Mouse (Mus musculus) kidney, postnatal 14 days (tissue): ENCODE measurements at regions not wholly inside any gene's neighbourhood (a gene's known extent, or its start where the extent isn't known, plus 50 kb on each side); places are given as distances from the start of the nearest gene placed in this dataset.

ENCODE experiments used
- DNase-seq: peaks from one replicate; pipeline ENCODE4 v3.0.0; 2022; ENCODE audit warnings: mixed read lengths

DNA sequence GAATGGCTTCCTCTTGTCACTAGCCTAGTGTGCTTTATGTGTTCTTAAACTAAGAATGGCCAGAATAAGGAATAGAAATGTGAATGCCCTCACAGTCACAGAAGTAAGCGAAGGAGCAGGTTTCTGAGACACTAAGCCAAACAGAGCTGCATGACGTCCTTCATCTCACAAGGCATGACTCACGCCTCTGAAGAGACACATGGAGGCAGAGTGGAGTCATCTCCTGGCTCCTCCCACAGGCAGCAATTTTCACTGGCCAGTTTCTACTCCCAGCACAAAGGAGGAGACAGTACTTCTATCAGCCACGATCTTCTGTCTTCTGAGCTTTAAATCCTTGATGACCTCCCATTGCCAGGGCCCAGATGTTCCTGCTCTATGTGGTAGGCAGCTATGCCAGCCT lies 291.3 kb upstream of the Rnf32 start:
- DNase-seq: no peak

GRCm38 (mm10) chr5:28903805-28904320 lies 291.9 kb upstream of the Rnf32 start:
- no peak for DNase-seq

- DNase-seq: no peak
Measured at GRCm38 (mm10) chr5:28892703-28893249, 303.0 kb upstream of the Rnf32 start.

DNA sequence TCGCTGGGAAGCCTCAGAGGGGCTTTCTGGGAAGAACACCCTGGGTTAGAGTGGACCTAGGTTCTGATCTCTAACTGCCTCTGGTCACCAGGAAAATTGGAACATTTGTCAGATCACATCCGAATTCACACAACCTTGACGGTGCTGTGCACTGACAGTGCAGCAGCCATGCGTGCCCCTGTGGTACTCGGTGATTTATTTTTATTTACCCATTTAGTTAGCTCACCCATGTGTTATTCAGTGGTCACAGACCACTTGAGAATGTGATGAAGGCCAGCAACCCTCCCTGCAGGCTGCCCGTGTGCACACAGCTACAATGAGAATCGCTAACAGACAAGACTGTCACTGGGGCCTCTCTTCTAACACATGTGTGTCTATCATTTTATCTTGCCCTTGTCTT lies 303.8 kb upstream of the Rnf32 start:
- no peak for DNase-seq

DNA sequence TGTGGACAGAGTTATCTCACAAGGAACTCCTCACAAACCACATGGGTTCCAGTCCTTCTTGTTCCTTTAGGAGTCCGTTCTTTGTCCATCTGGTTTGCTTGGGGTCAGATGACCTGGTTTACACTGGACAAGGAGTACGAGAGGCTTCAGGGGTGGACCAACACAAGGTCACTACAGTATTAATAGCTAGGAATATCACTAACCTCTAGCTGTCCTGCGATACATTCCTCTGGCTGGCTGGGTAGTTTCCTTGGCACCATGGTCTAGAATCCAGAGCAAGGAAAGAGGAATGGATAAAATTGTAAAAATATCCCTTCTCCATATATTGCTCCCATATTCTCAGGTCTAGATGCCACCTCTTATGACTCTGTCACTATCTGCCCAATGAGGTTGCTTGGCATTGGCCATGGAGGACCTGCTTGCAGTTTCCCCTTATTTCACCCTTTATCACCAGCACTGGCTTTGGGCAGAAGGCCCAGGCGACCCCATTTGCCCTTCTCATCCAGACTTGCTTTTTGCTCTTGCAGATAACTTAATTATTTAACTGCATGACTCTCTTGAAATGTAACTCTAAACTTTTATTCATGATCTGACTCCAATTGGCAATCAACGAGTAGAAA lies 310.9 kb upstream of the Rnf32 start:
- DNase-seq: no peak

- no peak for DNase-seq
Measured at GRCm38 (mm10) chr5:28876199-28876598, 319.6 kb upstream of the Rnf32 start.

DNA sequence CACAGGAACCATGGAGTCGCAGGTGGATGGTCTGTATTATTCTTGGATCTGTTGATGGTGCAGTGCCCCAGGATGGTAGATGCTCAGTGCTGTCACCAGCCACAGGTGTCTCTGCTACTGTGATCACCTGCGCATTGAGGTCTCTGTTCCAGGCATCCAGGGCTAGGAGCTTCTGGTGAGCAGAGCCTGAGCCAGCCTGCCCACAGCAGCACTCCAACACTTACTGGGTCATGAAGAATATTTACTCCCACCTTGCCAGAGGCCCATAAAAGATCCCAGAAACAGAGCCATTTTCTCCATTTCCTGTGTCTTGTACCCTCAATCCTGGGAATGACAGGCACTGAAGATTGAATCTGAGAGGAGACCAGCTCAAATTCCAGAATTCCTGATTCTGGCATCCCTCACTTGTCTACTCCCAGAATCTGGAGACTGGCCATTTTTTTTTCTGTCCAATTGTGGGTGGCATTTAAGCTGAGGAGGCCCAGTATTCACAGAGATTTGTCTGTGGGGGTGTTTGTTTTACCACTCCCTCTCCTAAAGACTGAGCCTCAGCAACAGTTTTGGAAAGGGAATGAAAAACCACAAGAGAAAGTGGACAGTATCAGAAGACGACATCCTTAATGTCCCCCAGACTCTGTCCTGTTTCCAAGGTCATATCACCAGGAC lies 322.1 kb upstream of the Rnf32 start:
- no peak for DNase-seq

GRCm38 (mm10) chr5:28859604-28860371 lies 336.0 kb upstream of the Rnf32 start:
- no peak for DNase-seq

- DNase-seq: no peak
Measured at GRCm38 (mm10) chr5:28838141-28838925, 357.5 kb upstream of the Rnf32 start.

DNA sequence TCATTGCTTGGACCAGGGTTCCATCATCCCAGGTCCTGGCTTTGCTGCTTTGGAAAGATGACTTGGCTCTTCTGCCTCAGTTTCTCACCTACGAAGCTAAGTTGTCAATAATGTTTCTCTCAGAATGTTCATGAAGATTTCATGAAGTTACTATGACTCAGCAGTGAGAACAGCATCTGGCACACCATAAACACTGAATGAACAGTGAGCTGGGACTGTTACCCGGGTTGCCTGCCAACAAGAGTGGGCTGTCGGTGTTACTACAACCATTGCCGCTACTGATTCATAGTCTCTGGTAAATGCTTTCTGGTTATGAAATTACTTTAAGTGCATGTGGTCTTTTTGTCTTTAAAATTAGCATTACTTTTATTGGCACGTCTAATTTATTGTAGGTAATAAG lies 352.0 kb upstream of the Shh start:
- no peak for DNase-seq

- peak; percentile 23 for DNase-seq
Measured at GRCm38 (mm10) chr5:28807950-28808349, 340.9 kb upstream of the Shh start.

DNA sequence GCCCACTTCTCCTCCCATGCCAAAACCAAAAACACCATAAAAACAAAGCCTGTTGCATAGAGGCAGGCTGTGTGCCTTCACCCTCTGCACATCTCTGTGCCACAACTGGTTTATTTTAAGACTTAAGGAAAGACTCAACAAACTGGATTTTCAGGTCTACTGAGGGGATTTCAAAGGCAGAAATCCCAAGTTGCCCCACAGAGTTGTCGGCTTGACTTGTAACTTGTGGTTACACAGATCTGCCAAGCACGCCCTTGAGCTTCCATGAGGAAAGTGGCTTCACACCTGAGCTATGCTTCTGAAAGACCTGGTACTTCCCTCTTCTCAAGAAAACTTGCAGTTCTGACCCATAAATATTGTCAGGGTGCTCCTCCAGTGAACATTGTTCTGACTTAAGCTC lies 332.4 kb upstream of the Shh start:
- DNase-seq: no peak

GRCm38 (mm10) chr5:28798361-28798760 lies 331.3 kb upstream of the Shh start:
- no peak for DNase-seq

DNA sequence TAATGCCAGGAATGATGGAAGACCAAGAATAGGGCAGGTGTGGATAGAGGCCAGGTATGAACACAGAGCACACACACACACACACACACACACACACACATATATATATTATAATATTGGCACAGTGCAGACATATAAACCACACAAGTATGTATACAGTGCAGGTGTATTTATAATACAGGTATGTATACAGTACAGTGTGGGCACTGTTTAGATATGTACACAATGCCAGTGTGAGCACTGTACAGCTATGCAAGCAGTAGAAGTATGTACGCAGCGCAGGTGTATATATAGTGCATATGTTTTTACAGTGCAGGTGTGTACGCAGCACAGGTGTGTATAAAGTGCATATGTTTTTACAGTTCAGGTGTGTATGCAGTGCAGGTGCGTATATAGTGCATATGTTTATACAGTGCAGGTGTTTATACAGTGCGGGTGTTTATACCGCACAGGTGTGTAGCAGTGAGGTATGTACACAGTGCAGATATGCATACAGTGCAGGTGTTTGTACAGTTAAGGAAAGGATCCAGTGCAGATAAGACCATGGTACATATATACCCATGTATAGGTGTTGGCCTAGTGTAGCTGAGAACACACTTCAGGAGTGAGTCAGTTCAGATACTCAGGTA lies 328.2 kb upstream of the Shh start:
- no peak for DNase-seq

DNA sequence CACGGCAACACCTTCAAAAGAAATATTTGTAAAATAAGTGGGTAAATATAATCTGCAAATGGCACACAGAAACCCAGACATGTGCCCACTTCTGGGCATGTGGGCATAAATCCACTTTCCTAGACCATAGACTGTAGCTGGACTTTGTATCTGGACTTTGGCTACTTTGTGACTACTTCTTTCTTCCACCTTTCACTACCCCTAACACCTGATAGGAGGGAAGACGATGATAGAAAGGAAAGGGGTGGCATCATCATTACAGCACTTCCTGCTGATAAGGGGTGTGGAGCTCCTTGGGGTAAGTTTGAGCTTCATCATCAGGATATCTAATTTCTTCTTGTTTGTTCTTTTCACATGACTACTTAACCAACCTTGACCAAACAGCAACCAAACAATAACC lies 326.7 kb upstream of the Shh start:
- DNase-seq: no peak

DNA sequence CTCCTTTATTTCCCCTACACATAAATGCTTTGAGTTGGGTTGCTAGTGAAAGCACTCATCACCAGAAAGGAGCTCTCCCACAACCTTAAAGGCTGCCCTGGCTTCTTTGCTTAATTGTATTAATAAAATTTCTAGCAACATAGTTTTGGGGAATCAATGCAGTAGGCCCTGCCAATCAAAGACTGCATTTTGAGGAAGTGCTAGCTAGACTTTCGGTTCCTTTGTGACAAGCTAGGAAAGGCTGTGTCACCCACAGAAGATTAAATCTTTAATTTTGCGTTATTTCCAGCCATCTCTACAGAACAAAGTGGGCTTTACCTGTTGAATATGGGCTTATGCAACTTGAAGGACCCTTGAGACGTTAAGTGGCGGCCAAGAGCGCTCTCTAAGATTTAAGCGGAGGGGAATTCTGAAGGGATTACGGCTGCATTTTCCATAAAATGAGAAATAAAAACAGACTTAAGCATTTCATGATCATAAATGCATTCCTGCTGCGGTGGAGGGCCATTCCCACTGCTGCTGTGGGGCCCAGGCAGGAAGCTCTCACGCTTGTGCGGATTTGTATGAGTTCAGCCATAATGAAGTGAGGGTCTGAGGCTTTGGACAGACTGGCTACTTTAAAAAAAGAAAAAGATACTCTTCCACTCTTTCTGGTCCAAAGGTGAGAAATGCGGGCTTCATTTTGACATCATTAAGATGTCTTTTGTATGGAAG lies 318.4 kb upstream of the Shh start:
- DNase-seq: no peak

- no peak for DNase-seq
Measured at GRCm38 (mm10) chr5:28784339-28784966, 317.4 kb upstream of the Shh start.

GRCm38 (mm10) chr5:28775648-28776359 lies 308.7 kb upstream of the Shh start:
- DNase-seq: no peak

DNA sequence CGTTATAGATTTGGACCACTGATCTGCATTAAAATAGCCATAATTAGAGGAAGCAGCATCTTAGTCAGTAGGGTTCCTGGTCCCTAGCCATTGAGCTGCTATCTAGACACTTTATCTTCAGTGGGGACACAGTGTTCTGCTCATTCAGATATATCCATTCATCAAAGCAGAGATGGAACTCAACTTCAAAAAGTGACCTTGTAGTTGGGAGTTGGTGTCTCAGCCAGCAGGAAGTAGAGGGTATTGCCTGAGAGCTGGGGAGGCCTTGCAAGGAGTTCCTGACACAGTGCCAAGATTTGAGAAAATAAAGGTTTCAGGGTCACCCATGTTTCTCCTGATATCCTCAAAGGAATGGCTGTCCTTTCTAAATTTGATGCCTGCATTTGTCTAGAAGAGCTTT lies 304.7 kb upstream of the Shh start:
- no peak for DNase-seq

- DNase-seq: no peak
Measured at GRCm38 (mm10) chr5:28756171-28756948, 289.3 kb upstream of the Shh start.
